Mouse (Mus musculus): Measurements from ENCODE around the gene C1qtnf9. TPM values are rescaled to one million over a fixed set of nuclear protein-coding genes. Genes with fewer than 3 reads are reported as not detected.

Gene C1qtnf9
- polyA plus RNA-seq, 1 experiment from 2014 or later, result not detected

Other genes starting within 250 kb of the C1qtnf9 start
- 58.8 and 73.2 TPM in 2 replicates for gene Spata13, start 134.1 kb upstream of the C1qtnf9 start, polyA plus RNA-seq (2014; fragmentation: Nextera tagmentation; extraction: Ambion mirVana)
- 24.0 and 24.8 TPM in 2 replicates for gene Mipep, start 16.4 kb downstream of the C1qtnf9 start, polyA plus RNA-seq (2014; fragmentation: Nextera tagmentation; extraction: Ambion mirVana)

Measured in hindbrain, embryonic 11.5 days (tissue).